Mouse (Mus musculus) bone marrow, adult 2 months (tissue): ENCODE results near the gene Fxyd1.

ENCODE experiments used
- CTCF ChIP-seq: fragments of 200-500 bp; IDR thresholded peaks from 2 replicates; pipeline ENCODE4 v1.5.1; 2011; ENCODE audit warnings: low read length, control low read depth; ENCODE audit not compliant: control insufficient read depth, insufficient read depth
- POLR2A ChIP-seq: fragments of 200-500 bp; IDR thresholded peaks from 2 replicates; pipeline ENCODE4 v1.6.1; 2011; ENCODE audit warnings: low read depth, mild to moderate bottlenecking, control low read depth, low read length, borderline replicate concordance; ENCODE audit not compliant: control insufficient read depth

DNA sequence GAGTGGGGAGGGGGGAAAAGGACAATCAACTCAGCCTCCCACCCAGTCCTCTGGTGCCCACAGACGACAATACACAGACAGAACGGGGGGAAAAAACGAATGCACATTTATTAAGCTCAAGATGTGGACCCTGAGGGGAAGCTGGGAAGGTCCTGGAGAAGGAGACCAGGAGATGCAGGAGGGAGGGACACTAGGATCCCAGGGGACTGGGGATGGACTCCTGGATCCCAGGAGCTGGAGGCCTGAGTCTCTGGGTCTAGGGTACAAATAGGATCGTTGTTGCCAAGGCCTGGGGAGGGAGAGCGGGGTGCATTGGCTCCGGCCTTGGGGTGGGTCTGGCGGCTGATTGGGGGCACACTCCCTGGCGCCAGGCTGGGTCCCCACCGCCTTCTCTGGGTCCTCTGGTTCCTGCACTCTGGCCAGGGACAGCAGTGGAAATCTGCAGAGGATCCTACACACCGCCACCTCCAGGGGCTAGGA, 14.5 kb downstream of the Fxyd1 start, which contains the start of gene Fxyd5:
- TF ChIP-seq CTCF (no peak), POLR2A (no peak)
